Mouse (Mus musculus): ENCODE results near the gene Prkca. TPM values are rescaled to one million over a fixed set of nuclear protein-coding genes. Genes with fewer than 3 reads are reported as not detected.

Gene Prkca
- polyA plus RNA-seq, 1 experiment from 2014 or later: 7.0 TPM

DNA sequence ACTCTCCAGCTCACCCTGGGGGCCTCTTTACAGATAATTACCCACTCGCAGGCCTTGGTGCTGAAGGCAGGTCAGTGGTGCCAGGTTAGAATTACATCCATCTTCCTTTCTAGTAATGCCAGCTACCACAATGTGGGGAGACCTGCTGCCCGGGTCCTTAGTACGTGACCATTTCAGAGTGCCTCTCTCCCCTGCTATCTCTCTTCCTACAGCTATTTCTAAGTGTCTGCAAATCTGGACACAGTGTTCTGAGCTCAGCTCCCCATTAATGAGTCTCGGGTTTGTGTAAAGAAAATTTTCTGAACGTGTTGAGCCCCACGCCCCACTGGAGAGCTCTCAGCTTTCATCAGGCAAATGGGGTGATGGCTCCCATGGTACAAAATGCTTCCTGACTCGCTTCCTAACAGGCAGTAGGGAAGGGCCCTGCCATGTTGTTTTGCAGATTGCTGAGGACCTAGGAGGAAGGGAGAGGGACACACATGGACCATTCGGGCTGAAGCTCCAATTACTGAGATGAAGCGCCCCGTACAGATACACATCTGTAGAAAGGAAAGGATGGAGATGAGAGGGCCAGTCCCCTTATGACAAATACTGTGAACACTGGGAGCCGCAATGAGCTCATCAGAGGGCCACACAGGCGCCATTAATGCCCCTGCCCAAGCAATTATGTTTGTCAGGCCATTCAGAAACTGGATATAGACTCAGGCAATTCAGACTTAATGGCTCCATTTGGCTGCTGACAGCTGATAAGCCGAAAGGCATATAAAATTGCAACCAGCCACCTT, 386.0 kb downstream of the Prkca start:
- no peaks in the 10 kb centered on the region for H3K27me3 ChIP-seq (ENCODE audit: insufficient read depth, low read length)
- 52% methylated on average over 13 of the region's 13 CpGs for WGBS
- no peaks in the 10 kb centered on the region for H3K4me1 ChIP-seq (ENCODE audit: insufficient read depth, low read length)
- no peak for ATAC-seq (ENCODE audit: low FRiP score, low TSS enrichment)
- H3K4me3 ChIP-seq (ENCODE audit: low read length): no peak overlapping the region
- no peak overlapping the region for H3K4me2 ChIP-seq (replicated peaks; ENCODE audit: low read depth, low read length)
- no peaks in the 10 kb centered on the region for H3K9me3 ChIP-seq (ENCODE audit: low read length)
- H3K27ac ChIP-seq (ENCODE audit: low read length): no peak overlapping the region
- peaks cover 11% of the 10 kb centered on the region for H3K36me3 ChIP-seq (ENCODE audit: insufficient read depth, low read length)
- no peak overlapping the region for H3K9ac ChIP-seq (replicated peaks; ENCODE audit: low read length)

DNA sequence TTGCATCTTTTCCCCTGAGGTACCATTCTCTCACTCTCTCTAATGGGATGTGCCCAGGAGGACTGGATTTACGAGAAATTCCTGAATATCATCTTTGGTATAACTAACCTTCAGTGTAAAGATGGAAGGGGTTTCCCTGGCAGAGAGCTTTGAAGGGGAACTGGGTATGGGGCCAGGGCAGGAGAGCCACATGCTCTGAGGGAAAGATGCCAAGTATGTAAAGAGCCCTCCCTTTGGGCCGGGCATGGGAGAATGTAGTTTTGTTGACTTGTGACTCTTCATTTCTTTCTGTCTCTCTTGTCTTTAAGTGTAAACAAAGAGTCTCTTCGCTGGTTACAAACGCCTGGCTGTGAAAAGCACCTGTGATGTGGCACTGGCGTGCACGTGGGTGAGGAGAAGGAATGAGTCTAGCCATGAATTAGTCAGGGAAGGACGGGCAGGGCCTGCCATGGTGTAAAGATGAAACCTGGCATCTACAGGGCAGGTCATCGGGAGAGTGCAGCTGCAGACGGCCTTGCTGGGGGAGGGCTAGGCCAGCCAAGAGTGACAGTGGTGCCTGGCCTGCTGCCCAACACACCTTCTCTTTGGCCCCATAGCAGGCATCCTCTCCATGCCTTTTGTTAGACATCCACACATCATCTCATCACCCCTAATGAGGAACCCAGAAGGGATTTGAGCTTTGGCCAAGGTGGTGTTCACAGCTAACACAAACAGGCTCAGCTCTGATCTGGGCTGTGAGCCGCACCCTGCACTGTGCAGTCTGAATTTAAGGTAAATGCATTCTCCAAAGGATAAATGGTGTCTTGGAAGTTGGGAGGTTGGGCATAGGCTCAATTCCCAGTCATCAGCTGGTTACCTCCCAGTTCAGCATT, 388.3 kb downstream of the Prkca start:
- no peaks in the 10 kb centered on the region for H3K4me1 ChIP-seq (ENCODE audit: insufficient read depth, low read length)
- H3K9ac ChIP-seq (replicated peaks; ENCODE audit: low read length): no peak overlapping the region
- H3K9me3 ChIP-seq (ENCODE audit: low read length): no peaks in the 10 kb centered on the region
- H3K4me3 ChIP-seq (ENCODE audit: low read length): no peak overlapping the region
- no peak overlapping the region for H3K27ac ChIP-seq (ENCODE audit: low read length)
- no peak overlapping the region for H3K4me2 ChIP-seq (replicated peaks; ENCODE audit: low read depth, low read length)
- H3K27me3 ChIP-seq (ENCODE audit: insufficient read depth, low read length): no peaks in the 10 kb centered on the region
- ATAC-seq (ENCODE audit: low FRiP score, low TSS enrichment): no peak
- 74% methylated on average over 10 of the region's 10 CpGs for WGBS
- peaks cover 9% of the 10 kb centered on the region for H3K36me3 ChIP-seq (ENCODE audit: insufficient read depth, low read length)

DNA sequence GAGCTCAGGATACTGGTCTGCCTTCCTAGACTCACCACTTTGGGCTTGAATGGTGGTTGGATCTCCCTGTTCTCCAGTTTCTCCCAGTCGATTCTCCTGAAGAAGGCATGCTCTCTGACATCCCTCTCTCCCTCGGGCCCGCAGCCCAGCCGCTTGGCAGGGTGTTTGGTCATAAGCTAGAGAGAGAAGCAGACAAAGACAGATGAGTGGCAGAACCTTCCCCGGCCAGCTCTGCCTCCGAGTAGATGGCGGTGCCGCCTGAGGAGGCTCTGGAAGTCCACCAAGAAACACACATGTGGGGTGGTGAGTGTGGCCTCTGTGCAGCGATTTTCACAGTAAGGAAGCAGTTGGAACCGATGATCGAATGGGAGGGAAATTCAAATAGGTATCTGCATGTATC, 392.3 kb downstream of the Prkca start:
- Histone ChIP-seq H3K27me3 (ENCODE audit: insufficient read depth, low read length) (no peaks in the 10 kb centered on the region), H3K4me3 (ENCODE audit: low read length) (no peak overlapping the region), H3K9me3 (ENCODE audit: low read length) (no peaks in the 10 kb centered on the region), H3K36me3 (ENCODE audit: insufficient read depth, low read length) (peaks cover 4% of the 10 kb centered on the region; the same call in 1 of the 2 replicates), H3K27ac (ENCODE audit: low read length) (no peak overlapping the region), H3K4me1 (ENCODE audit: insufficient read depth, low read length) (0 out of 2 replicates have a peak, but pooled peaks cover 3% of the 10 kb centered on the region), H3K9ac (replicated peaks; ENCODE audit: low read length) (no peak overlapping the region), H3K4me2 (replicated peaks; ENCODE audit: low read depth, low read length) (no peak overlapping the region)
- WGBS: 82% methylated on average over 11 of the region's 11 CpGs
- no peak for ATAC-seq (ENCODE audit: low FRiP score, low TSS enrichment)

DNA sequence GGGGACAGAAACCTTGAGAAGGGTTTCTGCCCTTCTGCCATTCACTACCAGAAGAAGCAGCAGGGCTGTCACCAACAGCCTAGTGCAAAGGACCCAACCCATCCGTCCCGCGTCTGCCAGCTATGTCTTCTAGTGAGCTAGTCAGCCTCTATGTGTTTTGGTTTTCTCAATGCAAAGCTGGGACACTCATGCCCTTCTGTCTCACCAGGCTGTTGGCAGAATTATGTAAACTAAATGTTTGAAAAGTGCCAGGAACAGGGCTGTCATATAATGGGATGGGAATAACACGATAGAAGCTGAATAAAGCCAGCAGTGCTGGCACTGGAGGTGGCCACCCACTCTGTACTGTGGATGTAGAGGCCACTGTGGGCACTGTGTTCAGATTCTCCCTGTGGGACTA, 393.1 kb downstream of the Prkca start:
- Histone ChIP-seq H3K9ac (replicated peaks; ENCODE audit: low read length) (no peak overlapping the region), H3K27me3 (ENCODE audit: insufficient read depth, low read length) (no peaks in the 10 kb centered on the region), H3K9me3 (ENCODE audit: low read length) (no peaks in the 10 kb centered on the region), H3K27ac (ENCODE audit: low read length) (no peak overlapping the region), H3K4me2 (replicated peaks; ENCODE audit: low read depth, low read length) (no peak overlapping the region), H3K36me3 (ENCODE audit: insufficient read depth, low read length) (peaks cover 4% of the 10 kb centered on the region; the same call in 1 of the 2 replicates), H3K4me1 (ENCODE audit: insufficient read depth, low read length) (0 out of 2 replicates have a peak, but pooled peaks cover 3% of the 10 kb centered on the region), H3K4me3 (ENCODE audit: low read length) (no peak overlapping the region)
- no peak for ATAC-seq (ENCODE audit: low FRiP score, low TSS enrichment)
- 91% methylated on average over 4 of the region's 4 CpGs for WGBS

DNA sequence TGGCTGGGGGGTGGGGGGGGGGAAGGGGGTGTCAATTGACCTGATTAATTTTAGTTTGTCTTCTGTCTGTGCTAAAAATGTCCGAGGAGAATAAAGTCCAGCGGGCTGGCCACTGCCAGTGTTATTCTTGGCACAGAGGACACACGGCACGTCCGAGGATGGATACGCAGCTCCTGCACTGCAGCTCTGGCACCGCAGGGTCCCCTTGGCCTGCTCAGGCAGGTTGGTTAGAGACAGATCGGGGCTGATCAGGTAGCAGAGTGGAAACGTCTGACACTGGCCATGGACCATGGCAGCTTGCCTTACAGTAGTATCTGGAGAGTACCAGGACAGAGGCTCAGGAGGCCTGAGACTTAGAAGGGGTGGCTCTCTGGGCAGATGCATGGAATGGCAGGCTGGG, 393.5 kb downstream of the Prkca start:
- no peaks in the 10 kb centered on the region for H3K27me3 ChIP-seq (ENCODE audit: insufficient read depth, low read length)
- H3K4me3 ChIP-seq (ENCODE audit: low read length): no peak overlapping the region
- no peak for ATAC-seq (ENCODE audit: low FRiP score, low TSS enrichment)
- whole genome bisulfite sequencing: 29% methylated on average over 9 of the region's 9 CpGs
- no peak overlapping the region for H3K9ac ChIP-seq (replicated peaks; ENCODE audit: low read length)
- 0 out of 2 replicates have a peak, but pooled peaks cover 3% of the 10 kb centered on the region for H3K4me1 ChIP-seq (ENCODE audit: insufficient read depth, low read length)
- H3K36me3 ChIP-seq (ENCODE audit: insufficient read depth, low read length): peaks cover 5% of the 10 kb centered on the region; the same call in 1 of the 2 replicates
- H3K4me2 ChIP-seq (replicated peaks; ENCODE audit: low read depth, low read length): no peak overlapping the region
- H3K27ac ChIP-seq (ENCODE audit: low read length): no peak overlapping the region
- H3K9me3 ChIP-seq (ENCODE audit: low read length): no peaks in the 10 kb centered on the region

DNA sequence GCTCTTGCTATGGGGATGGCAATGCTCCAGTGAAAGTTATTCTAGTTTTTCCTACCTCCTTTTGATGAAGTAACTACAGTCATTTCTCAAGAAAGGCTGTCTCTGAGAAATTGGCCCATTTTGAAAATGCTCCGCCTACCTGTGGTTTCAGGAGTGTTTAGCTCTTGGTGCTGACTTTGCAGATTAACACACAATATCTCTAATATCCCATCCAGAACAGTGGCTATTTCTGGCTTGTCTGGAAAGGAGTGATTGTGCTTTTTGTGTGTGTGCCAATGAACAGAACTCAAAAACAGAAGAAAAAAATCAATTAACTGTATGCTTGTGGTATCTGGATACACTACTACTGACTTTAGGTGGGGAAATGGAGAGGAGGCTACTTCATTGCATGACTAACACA, 395.8 kb downstream of the Prkca start:
- H3K4me3 ChIP-seq (ENCODE audit: low read length): no peak overlapping the region
- H3K4me1 ChIP-seq (ENCODE audit: insufficient read depth, low read length): 0 out of 2 replicates have a peak, but pooled peaks cover 3% of the 10 kb centered on the region
- no peak for ATAC-seq (ENCODE audit: low FRiP score, low TSS enrichment)
- H3K9me3 ChIP-seq (ENCODE audit: low read length): no peaks in the 10 kb centered on the region
- H3K9ac ChIP-seq (replicated peaks; ENCODE audit: low read length): no peak overlapping the region
- H3K4me2 ChIP-seq (replicated peaks; ENCODE audit: low read depth, low read length): no peak overlapping the region
- peaks cover 11% of the 10 kb centered on the region; the same call in 1 of the 2 replicates for H3K36me3 ChIP-seq (ENCODE audit: insufficient read depth, low read length)
- H3K27me3 ChIP-seq (ENCODE audit: insufficient read depth, low read length): no peaks in the 10 kb centered on the region
- no peak overlapping the region for H3K27ac ChIP-seq (ENCODE audit: low read length)
- 92% methylated on average over 1 of the region's 1 CpGs for WGBS

DNA sequence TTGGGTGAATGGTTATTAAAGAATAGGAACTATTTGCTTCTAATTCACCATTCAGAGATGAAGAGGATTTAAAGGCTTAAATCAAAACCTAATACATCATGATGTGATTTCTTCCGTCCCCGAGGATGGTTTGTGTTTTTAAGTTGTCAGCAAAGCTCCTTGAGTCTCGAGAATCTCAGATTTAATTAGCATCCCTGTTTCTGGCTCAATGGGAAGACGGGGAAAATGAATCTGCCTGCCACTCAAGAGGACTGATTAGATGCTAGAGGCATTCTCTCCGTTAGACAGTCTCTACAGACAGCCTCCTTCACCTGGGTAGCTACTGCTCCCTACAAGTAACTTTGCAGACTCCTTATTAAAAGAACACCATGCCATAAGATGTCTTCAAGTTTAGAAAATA, 396.9 kb downstream of the Prkca start:
- no peak overlapping the region for H3K9ac ChIP-seq (replicated peaks; ENCODE audit: low read length)
- no peaks in the 10 kb centered on the region for H3K27me3 ChIP-seq (ENCODE audit: insufficient read depth, low read length)
- H3K4me1 ChIP-seq (ENCODE audit: insufficient read depth, low read length): 0 out of 2 replicates have a peak, but pooled peaks cover 3% of the 10 kb centered on the region
- no peak overlapping the region for H3K4me2 ChIP-seq (replicated peaks; ENCODE audit: low read depth, low read length)
- no peak overlapping the region for H3K27ac ChIP-seq (ENCODE audit: low read length)
- 75% methylated on average over 5 of the region's 5 CpGs for WGBS
- peaks cover 11% of the 10 kb centered on the region; the same call in 1 of the 2 replicates for H3K36me3 ChIP-seq (ENCODE audit: insufficient read depth, low read length)
- no peak for ATAC-seq (ENCODE audit: low FRiP score, low TSS enrichment)
- H3K9me3 ChIP-seq (ENCODE audit: low read length): no peaks in the 10 kb centered on the region
- no peak overlapping the region for H3K4me3 ChIP-seq (ENCODE audit: low read length)

DNA sequence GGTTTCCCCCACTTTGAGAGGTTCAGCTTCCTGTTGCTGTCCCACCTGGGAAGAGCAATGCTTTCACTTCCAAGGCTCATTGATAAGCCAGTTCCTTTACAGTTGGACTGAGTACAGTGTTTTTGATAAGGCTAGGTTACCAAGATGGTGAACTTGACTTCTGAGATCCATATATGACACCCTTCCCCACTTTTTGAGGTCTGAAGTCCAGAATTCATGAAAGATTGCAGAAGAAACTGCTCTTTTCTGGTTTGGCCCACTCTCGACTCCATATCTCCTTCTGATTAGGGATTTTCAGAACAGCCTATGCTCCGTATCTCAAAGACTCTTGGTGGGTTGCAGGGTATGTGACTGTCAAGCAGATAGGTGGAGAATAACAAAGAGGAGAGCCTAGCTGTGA, 406.8 kb downstream of the Prkca start:
- no peaks in the 10 kb centered on the region for H3K27me3 ChIP-seq (ENCODE audit: insufficient read depth, low read length)
- H3K4me3 ChIP-seq (ENCODE audit: low read length): no peak overlapping the region
- peaks cover 19% of the 10 kb centered on the region for H3K36me3 ChIP-seq (ENCODE audit: insufficient read depth, low read length)
- ATAC-seq (ENCODE audit: low FRiP score, low TSS enrichment): no peak
- no peaks in the 10 kb centered on the region for H3K4me1 ChIP-seq (ENCODE audit: insufficient read depth, low read length)
- H3K4me2 ChIP-seq (replicated peaks; ENCODE audit: low read depth, low read length): no peak overlapping the region
- WGBS: 90% methylated on average over 2 of the region's 2 CpGs
- no peak overlapping the region for H3K9ac ChIP-seq (replicated peaks; ENCODE audit: low read length)
- H3K27ac ChIP-seq (ENCODE audit: low read length): no peak overlapping the region
- peaks cover 16% of the 10 kb centered on the region for H3K9me3 ChIP-seq (ENCODE audit: low read length)

DNA sequence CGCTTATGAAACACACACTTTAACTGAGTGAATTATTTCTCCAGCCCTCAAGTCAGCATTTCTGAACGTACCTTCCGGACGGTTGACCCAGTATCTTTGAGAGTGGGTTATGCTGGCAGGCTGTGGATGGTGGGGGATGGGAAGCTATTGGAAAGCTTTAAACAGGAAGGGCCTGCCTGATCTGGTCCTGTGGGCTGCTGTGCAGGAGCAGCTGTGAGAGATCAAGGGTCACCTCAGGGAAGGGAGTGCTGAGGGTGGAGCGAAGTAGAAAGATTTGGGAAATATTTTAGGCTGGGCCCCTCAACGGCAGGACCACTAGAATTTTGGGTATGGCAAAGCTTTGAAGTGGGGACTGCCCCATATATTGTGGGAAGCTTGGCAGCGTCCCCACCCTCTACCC, 412.0 kb downstream of the Prkca start:
- Histone ChIP-seq H3K27me3 (ENCODE audit: insufficient read depth, low read length) (no peaks in the 10 kb centered on the region), H3K4me1 (ENCODE audit: insufficient read depth, low read length) (no peaks in the 10 kb centered on the region)
- no peak for ATAC-seq (ENCODE audit: low FRiP score, low TSS enrichment)

More for the DNA sequence above, 412.0 kb downstream of the Prkca start:
- Histone ChIP-seq H3K9me3 (ENCODE audit: low read length) (no peaks in the 10 kb centered on the region), H3K4me2 (replicated peaks; ENCODE audit: low read depth, low read length) (no peak overlapping the region), H3K9ac (replicated peaks; ENCODE audit: low read length) (no peak overlapping the region), H3K27ac (ENCODE audit: low read length) (no peak overlapping the region), H3K36me3 (ENCODE audit: insufficient read depth, low read length) (no peaks in the 10 kb centered on the region), H3K4me3 (ENCODE audit: low read length) (no peak overlapping the region)
- WGBS: 55% methylated on average over 7 of the region's 7 CpGs

Measured in kidney, embryonic 16.5 days (tissue).